Mouse (Mus musculus): Measurements from ENCODE around the gene Fcgr3.
"Not testable (repeated sequence)": the region's sequence is repeated elsewhere in the genome, so short reads cannot be mapped to it uniquely, and the experiment has no call there.

The Fcgr3 gene

DNA sequence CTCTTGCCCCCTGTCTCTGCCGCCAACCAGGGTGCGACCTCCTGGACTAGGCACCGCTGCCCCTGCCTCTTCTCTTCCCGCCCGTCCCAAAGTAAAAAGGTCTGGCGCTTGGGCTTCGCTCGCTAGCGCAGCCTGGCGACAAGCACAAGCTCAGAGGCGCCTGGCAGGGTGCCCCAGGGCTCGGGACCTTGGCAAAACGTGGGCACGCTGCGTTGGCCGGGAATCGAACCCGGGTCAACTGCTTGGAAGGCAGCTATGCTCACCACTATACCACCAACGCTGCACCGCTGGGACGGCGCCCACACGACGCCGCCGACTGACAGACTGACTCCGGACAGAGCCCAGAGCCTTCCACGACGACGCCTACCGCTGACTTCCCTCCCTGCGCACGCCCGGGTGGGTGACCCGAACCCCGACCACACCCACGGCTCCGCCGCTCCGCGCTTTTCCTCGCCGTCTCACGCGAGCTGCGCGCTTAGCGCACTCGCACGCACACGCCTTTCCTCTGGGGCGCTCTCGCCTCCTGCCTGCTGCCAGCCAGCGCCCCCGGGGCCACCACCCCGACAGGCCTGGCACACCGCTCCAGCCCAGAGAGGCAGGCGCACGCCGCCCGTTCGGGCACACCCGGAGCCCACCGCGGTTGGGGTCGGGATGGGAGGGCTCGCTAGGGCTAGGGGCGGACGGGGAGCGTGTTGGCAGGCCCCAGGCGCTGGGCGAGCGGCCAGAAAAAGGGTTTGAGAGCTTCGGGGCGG, at the start of gene Fcgr3:
Fcgr3 (minus strand) TSS at position 445 of the 752 bp plus-strand sequence.
- DNase-seq (ENCODE audit: low spot score): not testable (repeated sequence)

- peak; percentile 30 for DNase-seq (ENCODE audit: low spot score)
Measured at GRCm38 (mm10) chr1:171113873-171114299, 49.2 kb upstream of the Fcgr3 start, which contains the start of gene Cfap126. Cfap126 (plus strand) TSS chr1:171113918.

DNA sequence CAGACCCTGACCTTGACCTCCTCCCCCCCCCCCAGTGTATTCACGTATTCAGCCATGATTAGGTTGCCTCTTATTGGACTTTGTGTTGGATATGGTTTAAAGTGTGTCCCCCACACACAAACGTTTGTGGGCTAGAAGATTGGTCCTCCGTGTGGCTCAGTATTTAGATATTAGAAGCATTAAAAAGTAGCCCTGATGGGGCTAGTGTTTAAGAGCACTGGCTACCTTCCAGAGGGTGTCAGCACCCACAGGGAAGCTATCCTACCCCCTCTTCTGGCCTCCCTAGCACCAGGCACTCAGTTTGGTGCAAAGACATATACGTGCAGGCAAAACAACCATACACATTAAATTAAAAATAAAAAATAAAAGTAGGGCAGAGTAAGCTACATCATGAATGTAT, 48.3 kb upstream of the Fcgr3 start:
- DNase-seq (ENCODE audit: low spot score): no peak

GRCm38 (mm10) chr1:171111781-171112575, 47.2 kb upstream of the Fcgr3 start:
- no peak for DNase-seq (ENCODE audit: low spot score)

DNA sequence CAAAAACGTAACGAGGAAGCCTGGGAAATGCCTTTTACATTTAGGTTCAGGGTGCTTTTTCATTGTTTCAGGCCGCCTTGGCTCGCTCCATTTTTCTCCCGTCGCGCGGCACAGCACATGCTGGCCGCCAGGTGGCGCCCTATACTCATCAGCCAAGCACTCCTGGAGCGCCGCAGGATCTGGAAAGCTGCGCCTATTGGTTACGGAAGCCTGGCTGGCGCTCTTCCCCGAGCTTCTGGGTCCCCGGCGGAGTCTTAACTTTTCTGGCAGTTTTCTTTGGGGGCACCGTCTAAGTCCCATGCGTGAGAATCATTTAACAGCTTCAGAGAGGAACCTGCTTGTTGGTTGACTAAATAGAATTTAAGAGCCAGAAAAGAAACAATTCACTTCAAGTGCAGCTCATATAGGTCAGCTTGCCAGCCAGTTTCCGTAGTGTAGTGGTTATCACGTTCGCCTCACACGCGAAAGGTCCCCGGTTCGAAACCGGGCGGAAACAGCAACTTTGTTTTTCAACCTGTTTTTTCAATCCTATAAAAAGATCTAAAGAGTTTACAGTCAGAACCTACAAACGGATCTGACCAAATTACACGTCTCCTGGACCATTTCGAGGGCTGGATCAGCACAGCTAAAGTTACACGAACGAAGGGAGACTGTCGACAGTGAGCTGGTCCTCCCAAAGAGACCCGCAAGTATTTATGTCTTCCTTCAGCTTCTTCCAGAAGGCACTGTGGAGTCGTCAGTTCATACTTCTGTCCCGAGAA, 46.5 kb upstream of the Fcgr3 start:
- DNase-seq (ENCODE audit: low spot score): peak; percentile 97

DNA sequence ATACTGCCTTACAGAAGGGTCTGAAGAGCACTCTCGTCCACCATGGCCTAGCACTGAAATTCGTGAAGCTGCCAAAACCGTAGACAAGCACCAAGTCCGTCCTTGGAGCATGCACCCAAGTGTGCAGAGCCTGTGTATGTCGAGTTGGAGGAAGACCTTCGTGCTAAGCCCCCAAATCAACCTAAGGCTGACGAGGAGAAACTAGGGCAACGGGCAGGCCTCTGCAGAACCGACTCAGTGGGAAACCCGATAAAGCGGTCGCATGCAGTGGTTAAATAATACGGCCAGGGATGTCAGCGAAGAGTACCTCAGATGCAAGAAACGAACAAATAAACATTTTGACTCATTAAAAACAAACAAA, 45.9 kb upstream of the Fcgr3 start:
- peak; percentile 27 for DNase-seq (ENCODE audit: low spot score)

- no peak for DNase-seq (ENCODE audit: low spot score)
Measured at GRCm38 (mm10) chr1:171109620-171110019, 44.9 kb upstream of the Fcgr3 start.

- DNase-seq (ENCODE audit: low spot score): no peak
Measured at GRCm38 (mm10) chr1:171105226-171105625, 40.5 kb upstream of the Fcgr3 start.

- DNase-seq (ENCODE audit: low spot score): no peak
Measured at GRCm38 (mm10) chr1:171103179-171103840, 38.6 kb upstream of the Fcgr3 start.

DNA sequence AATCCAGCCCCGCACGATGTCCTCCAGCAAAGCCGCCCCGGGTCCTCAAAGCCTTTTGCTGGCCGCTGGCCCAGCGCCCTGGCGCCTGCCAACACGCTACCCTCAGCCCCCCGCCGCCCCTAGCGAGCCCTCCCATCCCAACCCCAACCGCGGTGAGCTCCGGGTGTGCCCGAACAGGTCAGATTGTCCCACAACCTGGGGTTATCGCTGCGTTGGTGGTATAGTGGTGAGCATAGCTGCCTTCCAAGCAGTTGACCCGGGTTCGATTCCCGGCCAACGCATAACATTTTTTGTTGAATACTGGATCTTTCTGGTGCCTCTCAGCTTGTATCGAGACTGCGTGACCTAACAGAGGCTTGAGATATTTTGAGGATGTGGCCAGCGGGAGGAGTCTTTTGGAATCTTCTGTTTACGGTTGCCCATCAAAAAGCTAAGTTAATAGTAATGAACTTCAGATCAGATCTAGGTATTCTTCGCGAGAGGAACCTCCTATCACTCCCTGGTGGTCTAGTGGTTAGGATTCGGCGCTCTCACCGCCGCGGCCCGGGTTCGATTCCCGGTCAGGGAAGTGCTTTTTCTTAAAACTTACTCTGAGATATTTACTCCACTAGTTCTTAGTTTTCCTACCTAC, 37.9 kb upstream of the Fcgr3 start:
- DNase-seq (ENCODE audit: low spot score): peak; percentile 83

DNA sequence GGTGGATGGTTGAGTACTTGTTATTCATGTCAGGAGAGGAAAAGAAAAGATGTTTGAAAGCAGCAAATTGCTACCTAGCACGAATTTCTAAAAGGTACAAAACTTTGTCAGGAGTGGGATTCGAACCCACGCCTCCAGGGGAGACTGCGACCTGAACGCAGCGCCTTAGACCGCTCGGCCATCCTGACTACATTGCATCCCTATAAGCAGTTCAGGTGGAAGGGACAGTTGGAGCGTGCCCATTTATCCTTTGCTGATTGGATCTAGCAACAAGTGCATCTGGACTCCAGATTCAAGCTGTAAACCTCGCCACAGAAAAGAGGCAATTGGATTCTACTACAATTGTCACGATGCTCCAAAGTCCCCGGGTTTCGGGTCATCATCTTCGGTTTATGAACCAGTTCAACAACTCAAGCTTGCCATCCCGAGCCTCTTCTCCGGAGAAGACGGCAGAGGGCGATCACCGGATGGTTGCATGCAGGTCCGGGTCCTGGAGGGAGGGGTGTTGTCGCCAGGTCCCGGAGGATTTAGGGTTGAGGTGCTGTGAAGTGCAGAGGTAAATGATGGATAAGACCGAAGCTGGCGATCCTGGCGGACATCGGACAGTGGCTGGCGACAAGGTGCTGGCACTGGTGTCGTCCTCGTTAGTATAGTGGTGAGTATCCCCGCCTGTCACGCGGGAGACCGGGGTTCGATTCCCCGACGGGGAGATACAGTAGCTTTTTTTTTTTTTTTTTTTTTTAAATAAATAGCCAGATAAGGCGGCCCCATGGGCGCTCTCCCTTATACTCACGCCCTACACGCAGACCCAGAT, 37.2 kb upstream of the Fcgr3 start:
- peak; percentile 79 for DNase-seq (ENCODE audit: low spot score)

GRCm38 (mm10) chr1:171101033-171101432, 36.3 kb upstream of the Fcgr3 start:
- DNase-seq (ENCODE audit: low spot score): no peak

- DNase-seq (ENCODE audit: low spot score): no peak
Measured at GRCm38 (mm10) chr1:171097612-171098011, 32.9 kb upstream of the Fcgr3 start.

GRCm38 (mm10) chr1:171097136-171097535, 32.4 kb upstream of the Fcgr3 start:
- no peak for DNase-seq (ENCODE audit: low spot score)

DNA sequence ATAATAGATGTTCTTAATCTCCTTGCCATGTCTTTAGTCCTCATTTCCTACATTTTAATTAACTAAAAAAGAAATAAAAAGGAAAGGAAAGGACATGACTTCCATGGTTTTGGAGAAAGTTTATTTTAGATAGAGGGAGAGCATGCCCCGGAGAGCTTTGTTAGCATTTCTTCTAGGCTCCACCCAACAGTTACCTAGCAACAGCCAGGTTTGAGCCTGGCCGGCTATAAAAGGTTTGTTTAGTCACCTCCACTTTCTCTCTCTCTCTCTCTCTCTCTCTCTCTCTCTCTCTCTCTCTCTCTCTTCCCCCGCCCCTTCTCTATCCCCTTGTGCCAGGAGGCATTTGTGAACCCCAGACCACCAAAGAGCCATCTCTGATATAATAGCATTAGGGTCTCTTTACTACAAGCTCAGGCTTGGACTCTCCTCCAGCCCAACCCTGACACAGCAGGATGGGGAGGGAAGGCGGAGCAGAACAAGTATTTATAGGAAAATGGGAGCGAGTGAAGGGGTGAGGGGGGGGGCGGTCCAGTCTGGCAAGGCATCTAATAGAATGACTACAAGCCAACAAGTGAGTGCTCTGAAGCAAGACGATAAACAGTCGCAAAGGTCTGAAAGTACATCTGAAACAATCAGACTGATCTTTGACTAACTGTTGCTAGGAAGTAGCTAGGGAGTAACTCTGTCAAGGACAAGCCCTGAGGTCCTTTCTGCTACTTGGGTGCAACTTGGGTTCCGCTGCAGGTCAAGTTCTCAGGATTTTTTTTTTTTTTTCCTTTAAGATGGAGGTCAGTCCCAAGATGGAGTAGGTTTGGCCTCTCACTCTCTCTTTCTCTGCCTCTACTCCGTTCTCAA, 31.6 kb upstream of the Fcgr3 start:
- DNase-seq (ENCODE audit: low spot score): no peak

- DNase-seq (ENCODE audit: low spot score): no peak
Measured at GRCm38 (mm10) chr1:171094424-171094823, 29.7 kb upstream of the Fcgr3 start.

DNA sequence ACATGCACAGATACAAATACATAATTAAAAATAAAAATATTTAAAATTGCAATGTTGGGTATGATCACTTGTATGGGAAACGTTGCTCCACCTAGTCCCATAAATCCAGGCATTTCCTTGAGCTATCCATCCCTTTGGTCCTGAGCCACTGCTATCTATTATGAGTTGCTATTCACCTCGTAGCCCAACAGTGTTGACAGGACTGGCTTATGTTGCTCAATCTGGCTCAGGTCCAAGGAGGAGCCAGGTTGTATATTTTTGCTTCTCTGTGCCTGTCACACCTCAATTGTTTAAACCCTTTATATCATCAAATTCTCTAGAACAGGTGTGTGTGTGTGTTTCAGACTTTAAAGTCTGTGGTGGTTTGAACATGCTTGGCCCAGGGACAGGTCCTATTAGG, 26.0 kb upstream of the Fcgr3 start:
- DNase-seq (ENCODE audit: low spot score): no peak

DNA sequence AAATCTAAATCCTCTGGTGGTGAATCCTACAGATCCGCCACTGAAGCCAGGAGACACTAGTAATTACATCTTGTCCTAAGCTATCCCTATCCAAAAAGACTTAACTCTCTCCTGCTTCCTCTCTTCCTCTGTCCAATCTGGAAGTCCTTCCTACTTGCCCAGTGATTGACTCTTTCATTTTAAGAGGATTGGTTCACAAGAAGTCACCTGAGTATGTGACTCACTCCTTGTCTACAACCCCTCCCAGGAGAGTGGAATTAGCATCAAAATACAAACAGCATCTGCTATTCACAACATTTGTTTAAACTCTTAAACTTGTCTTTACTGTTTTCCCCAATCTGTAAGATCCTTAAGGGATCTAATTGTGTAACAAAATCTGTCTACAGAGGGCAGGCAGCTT, 25.2 kb upstream of the Fcgr3 start:
- no peak for DNase-seq (ENCODE audit: low spot score)

DNA sequence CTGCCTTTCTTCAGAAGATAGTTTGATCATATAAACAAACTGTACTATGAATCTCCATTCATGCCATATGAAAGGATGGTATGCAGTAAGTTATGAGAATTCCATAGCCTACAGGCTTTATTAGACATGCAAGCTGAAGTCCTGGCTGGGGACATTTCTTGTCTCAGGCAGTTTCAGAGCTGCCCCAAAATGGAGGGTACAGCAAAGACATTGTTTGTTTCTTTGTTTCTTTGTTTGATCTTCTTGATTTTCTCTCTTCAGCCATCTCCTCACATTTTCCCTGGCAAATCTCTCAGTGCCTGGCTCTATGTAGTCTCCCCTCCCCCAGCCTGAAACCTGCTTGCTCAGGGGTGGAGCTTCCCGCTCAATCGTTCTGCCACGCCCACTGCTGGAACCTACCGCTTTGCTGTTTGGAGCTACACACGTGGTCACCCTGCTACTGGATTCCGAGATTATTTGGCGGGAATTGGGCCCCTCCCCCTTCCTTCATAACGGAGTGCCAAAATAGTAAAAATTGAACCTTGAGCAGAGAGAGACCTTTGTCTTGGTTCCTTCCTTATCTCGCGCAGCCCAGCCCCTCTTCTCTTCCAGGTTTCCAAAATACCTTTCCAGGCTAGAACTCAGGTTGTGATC, 23.6 kb upstream of the Fcgr3 start:
- DNase-seq (ENCODE audit: low spot score): not testable (repeated sequence)

All from left cerebral cortex, adult 11 months (tissue).